Mouse (Mus musculus) B cell, adult 67 days (primary cell): ENCODE data around the gene Wdtc1. TPM values are rescaled to one million over a fixed set of nuclear protein-coding genes. Genes with fewer than 3 reads are reported as not detected.

ENCODE experiments used
- total RNA-seq, 2 experiments: library from RNA; stranded (reverse); gene quantifications; 4 replicates each; pipeline ENCODE4 v1.2.4; 2023

Gene Wdtc1
- total RNA-seq, result 10 to 100 TPM; 43.4 to 48.8 TPM

GRCm38 (mm10) chr4:133353367-133354365, at the start of gene Wdtc1:
TSS of gene Wdtc1 (minus strand) at chr4:133353481.

GRCm38 (mm10) chr4:133369553-133370297, 16.4 kb upstream of the Wdtc1 start, which contains the start of gene Slc9a1:
TSS of gene Slc9a1 (plus strand) at chr4:133369706.

GRCm38 (mm10) chr4:133277104-133278026, 75.9 kb downstream of the Wdtc1 start, which contains the start of gene Tmem222:
TSS of gene Tmem222 (minus strand) at chr4:133277792.

GRCm38 (mm10) chr4:133262882-133263281, 90.4 kb downstream of the Wdtc1 start, which contains the start of gene Sytl1:
TSS of gene Sytl1 (minus strand) at chr4:133263113.

Other genes starting within 250 kb of the Wdtc1 start
- 100 to 1,000 TPM; 282 to 316 TPM for gene Wasf2, start 223.0 kb downstream of the Wdtc1 start, total RNA-seq
- 1 to 10 TPM in 1 of 2 experiments, not detected in 1; 2.8 TPM for gene Cd164l2, start 141.3 kb downstream of the Wdtc1 start, total RNA-seq
- 1 to 10 TPM; 1.5 to 1.8 TPM for gene Gpr3, start 140.9 kb downstream of the Wdtc1 start, total RNA-seq
- not detected for gene Map3k6, start 112.7 kb downstream of the Wdtc1 start, total RNA-seq
- gene Sytl1, start 90.4 kb downstream of the Wdtc1 start, total RNA-seq, result 1 to 10 TPM in 1 of 2 experiments, under 1 TPM in 1; 0.64 to 1.4 TPM
- gene Tmem222, start 75.7 kb downstream of the Wdtc1 start, total RNA-seq, result 10 to 100 TPM; 42.8 to 50.6 TPM
- 10 to 100 TPM; 49.8 to 53.2 TPM for gene Slc9a1, start 16.2 kb upstream of the Wdtc1 start, total RNA-seq
- not detected for gene Tent5b, start 126.7 kb upstream of the Wdtc1 start, total RNA-seq
- not detected for gene Trnp1, start 145.1 kb upstream of the Wdtc1 start, total RNA-seq
- under 1 TPM in 1 of 2 experiments, not detected in 1; 0.52 TPM for gene Kdf1, start 165.5 kb upstream of the Wdtc1 start, total RNA-seq
- 10 to 100 TPM; 93.7 to 95.6 TPM for gene Nudc, start 192.5 kb upstream of the Wdtc1 start, total RNA-seq
- gene Nr0b2, start 199.9 kb upstream of the Wdtc1 start, total RNA-seq, result not detected
- gene Gpatch3, start 221.3 kb upstream of the Wdtc1 start, total RNA-seq, result 10 to 100 TPM; 24.0 to 27.4 TPM
- gene Gpn2, start 230.9 kb upstream of the Wdtc1 start, total RNA-seq, result 10 to 100 TPM; 23.8 to 30.9 TPM
- 10 to 100 TPM; 56.3 to 58.1 TPM for gene Sfn, start 248.7 kb upstream of the Wdtc1 start, total RNA-seq